Mouse (Mus musculus) lung, embryonic 15.5 days (tissue): ENCODE results near the gene Pard3. TPM values are rescaled to one million over a fixed set of nuclear protein-coding genes. Genes with fewer than 3 reads are reported as not detected.
A peak's percentile ranks its signal among the peaks of the same experiment; 100 is the strongest.

Experiments
- ATAC-seq: fragments of 200-750 bp; cut with Nextera tagmentation; 2 replicates; pipeline ENCODE4 v1.8.0; 2017; ENCODE audit warnings: moderate number of reproducible peaks, borderline replicate concordance; ENCODE audit not compliant: low FRiP score, low TSS enrichment; ENCODE audit errors: extremely low read depth
- H3K27ac ChIP-seq: fragments of 300-500 bp; sonication (generic); 2 replicates; pipeline ENCODE4 v1.5.1; 2015; ENCODE audit warnings: moderate library complexity, mild to moderate bottlenecking, inconsistent platforms
- H3K27me3 ChIP-seq: fragments of 300-500 bp; sonication (generic); 2 replicates; pipeline ENCODE4 v1.6.1; 2015; ENCODE audit warnings: inconsistent platforms
- H3K36me3 ChIP-seq: fragments of 300-500 bp; sonication (generic); 2 replicates; pipeline ENCODE4 v1.6.1; 2015; ENCODE audit warnings: inconsistent platforms
- H3K4me1 ChIP-seq: fragments of 300-500 bp; sonication (generic); 2 replicates; pipeline ENCODE4 v1.6.1; 2015; ENCODE audit warnings: inconsistent platforms
- H3K4me2 ChIP-seq: fragments of 300-500 bp; sonication (generic); 2 replicates; pipeline ENCODE4 v1.6.1; 2015; ENCODE audit warnings: inconsistent platforms, mild to moderate bottlenecking, moderate library complexity
- H3K4me3 ChIP-seq: fragments of 300-500 bp; sonication (generic); 2 replicates; pipeline ENCODE4 v1.5.1; 2015; ENCODE audit warnings: mild to moderate bottlenecking, inconsistent platforms
- H3K9ac ChIP-seq: fragments of 300-500 bp; sonication (generic); 2 replicates; pipeline ENCODE4 v1.6.1; 2015; ENCODE audit warnings: inconsistent platforms
- H3K9me3 ChIP-seq: fragments of 300-500 bp; sonication (generic); 2 replicates; pipeline ENCODE4 v1.6.1; 2016; ENCODE audit warnings: inconsistent platforms
- WGBS: fragments of 180-500 bp; shearing (Covaris S2); methylation state at CpG from one replicate; pipeline ENCODE4 v1.1.7; 2015; 5-methylcytosine and 5-hydroxymethylcytosine counted together
- polyA plus RNA-seq: library from polyadenylated mRNA; unstranded; fragments of >200 nt; fragmentation: Nextera tagmentation; extraction: Ambion mirVana; gene quantifications from 2 replicates; pipeline ENCODE4 v1.2.1, GENCODE M21; 2015

Gene Pard3
- polyA plus RNA-seq, 1 experiment from 2014 or later = 21.9 TPM

DNA sequence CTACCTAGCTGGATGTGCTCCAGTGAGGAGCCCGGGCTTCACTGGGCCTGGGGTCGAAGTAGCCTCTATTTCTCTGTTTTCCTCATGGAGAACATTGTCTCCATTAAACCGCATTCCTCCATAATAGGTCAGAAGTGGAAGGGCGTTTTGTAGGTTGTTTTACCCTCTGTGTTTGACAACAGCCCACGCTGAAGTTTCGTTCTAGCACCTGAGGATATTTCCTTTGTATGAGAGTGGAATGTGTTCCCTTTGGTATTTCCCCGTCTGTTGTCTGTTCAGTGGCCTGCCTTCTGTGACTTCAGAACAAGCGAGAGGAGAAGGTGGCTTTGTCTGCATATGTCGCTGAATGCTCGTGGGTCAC lies 1.4 kb downstream of the Pard3 start:
- no peaks in the 10 kb centered on the region for H3K27me3 ChIP-seq
- peak overlapping the region; percentile 80 for H3K4me2 ChIP-seq
- H3K9me3 ChIP-seq = no peaks in the 10 kb centered on the region
- peak overlapping the region; percentile 95 for H3K9ac ChIP-seq
- H3K4me3 ChIP-seq = peak overlapping the region; percentile 87
- no peak for ATAC-seq
- no peaks in the 10 kb centered on the region for H3K36me3 ChIP-seq
- WGBS = 2% methylated on average over 10 of the region's 10 CpGs
- H3K4me1 ChIP-seq = peaks cover 37% of the 10 kb centered on the region
- H3K27ac ChIP-seq = peak overlapping the region; percentile 98

DNA sequence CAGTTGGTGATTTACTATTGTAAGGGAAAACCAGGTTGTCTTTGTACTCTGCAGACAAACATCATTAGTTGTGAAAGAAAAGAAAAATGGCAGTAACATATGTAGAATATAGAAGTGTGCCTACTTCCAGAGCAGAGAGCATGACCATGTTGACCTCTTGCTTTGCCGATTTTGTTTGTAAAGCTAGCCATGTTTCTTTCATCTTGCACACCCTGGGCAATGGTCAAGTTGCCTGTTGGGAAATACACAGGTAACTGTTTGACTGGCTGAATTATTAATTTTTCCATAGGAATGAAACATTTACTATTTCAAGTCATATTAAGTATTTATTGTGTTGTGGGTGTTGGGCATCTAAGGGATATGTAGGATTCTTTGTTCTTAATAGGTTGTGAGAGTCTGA lies 2.1 kb downstream of the Pard3 start:
- H3K27ac ChIP-seq = no peak overlapping the region
- peak overlapping the region; percentile 87 for H3K4me3 ChIP-seq
- no peaks in the 10 kb centered on the region for H3K36me3 ChIP-seq
- H3K4me2 ChIP-seq = peak overlapping the region; percentile 80
- peaks cover 44% of the 10 kb centered on the region for H3K4me1 ChIP-seq
- H3K27me3 ChIP-seq = no peaks in the 10 kb centered on the region
- WGBS = 38% methylated on average over 1 of the region's 1 CpGs
- no peak overlapping the region for H3K9ac ChIP-seq
- ATAC-seq = no peak
- H3K9me3 ChIP-seq = no peaks in the 10 kb centered on the region

DNA sequence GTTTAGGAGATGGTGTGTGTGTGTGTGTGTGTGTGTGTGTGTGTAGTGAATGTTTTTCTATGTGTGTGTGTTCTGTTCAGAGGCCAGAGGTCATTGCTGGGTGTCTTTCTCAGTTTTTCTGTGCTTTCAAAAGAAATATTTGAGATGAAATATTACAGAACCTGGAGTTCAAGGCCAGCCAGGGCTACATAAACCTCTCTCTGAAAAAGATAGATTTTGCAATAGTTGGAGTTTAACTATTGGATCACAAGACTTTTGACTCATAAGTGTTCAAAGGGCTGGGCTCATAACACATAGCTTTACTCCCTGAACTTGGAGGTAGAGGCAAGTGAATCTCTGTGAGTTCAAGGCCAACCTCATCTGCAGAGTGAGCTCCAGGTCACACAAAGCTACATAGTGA lies 2.8 kb downstream of the Pard3 start:
- ATAC-seq = no peak
- Histone ChIP-seq H3K4me2 (no peak overlapping the region), H3K27ac (no peak overlapping the region), H3K4me3 (no peak overlapping the region), H3K27me3 (no peaks in the 10 kb centered on the region), H3K4me1 (peaks cover 44% of the 10 kb centered on the region), H3K9ac (no peak overlapping the region), H3K9me3 (no peaks in the 10 kb centered on the region), H3K36me3 (no peaks in the 10 kb centered on the region)

GRCm38 (mm10) chr8:127068719-127069118 lies 5.0 kb downstream of the Pard3 start:
- Histone ChIP-seq H3K9me3 (no peaks in the 10 kb centered on the region), H3K36me3 (no peaks in the 10 kb centered on the region), H3K27me3 (no peaks in the 10 kb centered on the region), H3K4me2 (no peak overlapping the region), H3K4me1 (peaks cover 47% of the 10 kb centered on the region), H3K9ac (no peak overlapping the region), H3K27ac (no peak overlapping the region), H3K4me3 (no peak overlapping the region)
- 59% methylated on average over 3 of the region's 3 CpGs for WGBS
- ATAC-seq = no peak

DNA sequence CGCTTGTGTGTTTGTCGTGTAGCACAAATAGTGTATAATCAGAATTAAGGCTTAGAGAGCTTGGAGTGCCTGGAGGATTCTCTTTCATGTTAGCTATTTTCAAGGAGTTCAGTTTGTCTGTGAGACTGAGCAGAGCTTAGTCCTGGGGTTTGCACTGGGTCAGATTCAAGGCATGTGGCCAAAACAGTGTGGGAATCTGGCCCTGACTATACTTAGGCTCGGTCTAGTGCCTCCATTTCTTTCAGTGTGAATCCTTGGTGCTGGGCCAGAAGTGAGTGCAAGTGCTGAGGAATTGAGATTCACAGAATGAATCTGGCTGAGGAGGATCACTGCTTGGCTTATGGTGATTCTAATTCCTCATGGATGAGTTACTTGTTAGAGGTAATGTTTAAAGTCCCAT lies 6.5 kb downstream of the Pard3 start:
- Histone ChIP-seq H3K36me3 (no peaks in the 10 kb centered on the region; the same call in 1 of the 2 replicates), H3K4me1 (peaks cover 47% of the 10 kb centered on the region), H3K9ac (no peak overlapping the region), H3K4me2 (no peak overlapping the region), H3K27ac (no peak overlapping the region), H3K9me3 (no peaks in the 10 kb centered on the region), H3K27me3 (no peaks in the 10 kb centered on the region), H3K4me3 (no peak overlapping the region)
- ATAC-seq = peak; percentile 72; the same call in 1 of the 2 replicates
- WGBS = 51% methylated on average over 3 of the region's 3 CpGs

DNA sequence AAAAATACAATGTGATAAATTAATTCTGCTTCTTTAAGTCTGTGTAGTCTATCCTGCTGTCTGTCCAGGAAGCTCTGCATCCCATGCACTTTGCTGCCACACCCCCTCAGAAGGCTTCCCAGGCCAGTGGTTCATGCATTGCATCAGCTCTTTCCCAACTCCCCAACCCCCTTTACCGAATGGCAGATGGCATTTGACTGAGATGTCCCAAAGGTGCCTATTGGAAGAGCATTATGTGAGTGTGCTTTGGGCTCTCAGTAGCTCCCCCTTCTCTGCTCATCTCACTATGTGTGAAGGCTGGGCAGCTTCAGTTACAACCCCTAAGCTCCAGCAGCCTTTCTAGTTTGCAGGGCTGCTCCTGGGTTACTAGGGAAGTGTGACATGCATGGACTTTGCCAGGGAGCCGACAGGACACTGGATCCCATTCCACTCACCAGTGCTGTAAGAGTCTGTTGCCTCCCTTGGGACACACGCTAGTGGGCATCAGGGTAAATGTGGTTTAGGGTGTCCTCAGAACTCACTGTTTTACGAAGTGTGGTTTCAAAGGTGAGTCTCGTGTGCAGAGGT lies 9.4 kb downstream of the Pard3 start:
- H3K36me3 ChIP-seq = no peaks in the 10 kb centered on the region; the same call in 1 of the 2 replicates
- WGBS = 56% methylated on average over 5 of the region's 5 CpGs
- H3K9ac ChIP-seq = no peak overlapping the region
- no peak overlapping the region for H3K4me2 ChIP-seq
- H3K4me3 ChIP-seq = no peak overlapping the region
- no peaks in the 10 kb centered on the region for H3K9me3 ChIP-seq
- peaks cover 56% of the 10 kb centered on the region for H3K4me1 ChIP-seq
- ATAC-seq = no peak
- no peaks in the 10 kb centered on the region for H3K27me3 ChIP-seq
- no peak overlapping the region for H3K27ac ChIP-seq

DNA sequence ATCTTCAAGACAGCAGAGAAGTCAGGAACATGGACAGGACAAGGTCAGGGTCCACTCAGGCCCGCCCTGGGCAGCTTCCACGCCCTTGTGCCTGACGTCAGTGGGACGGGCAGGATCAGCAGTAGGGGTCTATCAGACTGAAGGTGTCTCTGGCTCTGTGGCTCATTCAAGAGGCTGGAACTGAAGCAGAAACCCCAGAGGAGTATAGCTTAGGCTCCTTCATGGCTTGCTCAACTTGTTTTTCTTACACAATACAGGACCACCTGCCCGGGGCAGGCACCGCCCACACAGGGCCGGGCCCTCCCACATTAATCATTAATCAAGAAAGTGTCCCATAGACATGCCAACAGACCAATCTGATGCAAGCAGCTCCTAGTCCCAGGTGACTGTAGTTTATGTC lies 12.8 kb downstream of the Pard3 start:
- 58% methylated on average over 7 of the region's 7 CpGs for WGBS
- ATAC-seq = peak; percentile 44; the same call in 1 of the 2 replicates
- Histone ChIP-seq H3K36me3 (no peaks in the 10 kb centered on the region; the same call in 1 of the 2 replicates), H3K4me2 (no peak overlapping the region), H3K4me1 (peaks cover 65% of the 10 kb centered on the region), H3K27ac (no peak overlapping the region; the same call in 1 of the 2 replicates), H3K9me3 (no peaks in the 10 kb centered on the region), H3K9ac (no peak overlapping the region), H3K27me3 (no peaks in the 10 kb centered on the region), H3K4me3 (no peak overlapping the region)

DNA sequence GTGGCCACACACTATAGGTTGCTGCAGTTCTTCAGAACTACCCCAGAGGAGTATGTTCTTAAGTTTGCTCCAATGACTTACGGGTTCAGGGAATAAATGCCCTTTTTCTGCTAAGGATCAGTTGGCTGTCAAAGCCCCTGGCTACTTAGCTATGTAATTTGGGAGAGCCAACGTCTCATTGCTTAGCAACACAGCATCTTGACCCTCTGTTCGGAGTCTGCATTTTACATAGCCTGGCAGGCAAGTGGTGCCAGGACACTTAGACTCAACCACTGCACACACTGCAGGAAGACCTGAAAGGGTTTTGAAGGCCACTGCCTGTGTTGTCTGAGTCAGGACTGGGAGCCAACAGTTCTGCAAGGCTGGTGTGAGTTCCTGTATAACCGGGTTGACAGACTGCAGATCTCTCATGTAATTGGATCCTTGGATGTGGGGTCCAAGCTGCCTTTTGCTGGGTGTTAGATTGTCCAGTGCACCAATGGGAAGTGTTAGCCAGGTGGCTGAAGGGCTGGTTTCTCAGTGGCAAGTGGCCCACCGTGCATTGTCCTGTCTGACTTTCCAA lies 15.6 kb downstream of the Pard3 start:
- H3K4me3 ChIP-seq = no peak overlapping the region
- no peaks in the 10 kb centered on the region for H3K27me3 ChIP-seq
- no peak overlapping the region for H3K27ac ChIP-seq
- no peaks in the 10 kb centered on the region; the same call in 1 of the 2 replicates for H3K36me3 ChIP-seq
- WGBS = 45% methylated on average over 5 of the region's 5 CpGs
- H3K4me2 ChIP-seq = no peak overlapping the region
- H3K9ac ChIP-seq = no peak overlapping the region
- H3K4me1 ChIP-seq = peaks cover 68% of the 10 kb centered on the region
- ATAC-seq = no peak
- no peaks in the 10 kb centered on the region for H3K9me3 ChIP-seq

DNA sequence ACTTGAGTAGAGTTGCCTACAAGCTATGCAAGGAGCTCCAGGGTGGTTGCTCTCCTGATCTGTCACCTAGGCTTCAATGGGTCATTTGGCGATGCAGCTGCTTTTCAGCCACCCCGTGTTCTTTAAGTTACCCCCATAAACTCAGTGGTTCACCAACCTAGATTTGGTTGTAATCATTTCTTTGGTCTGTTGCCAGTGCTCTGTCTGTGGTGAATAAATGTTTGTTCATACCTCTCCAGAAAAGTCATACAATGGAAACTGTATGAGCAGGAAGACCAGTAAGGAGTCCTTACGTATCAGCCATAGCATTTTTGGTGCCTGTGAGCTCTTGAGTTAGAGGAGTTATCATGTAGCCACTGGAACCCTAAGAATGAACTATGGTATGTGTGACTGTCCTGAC lies 17.6 kb downstream of the Pard3 start:
- Histone ChIP-seq H3K27ac (0 out of 2 replicates have a peak overlapping the region, but pooled peaks have one; percentile 20), H3K9ac (no peak overlapping the region), H3K27me3 (no peaks in the 10 kb centered on the region), H3K4me1 (peaks cover 65% of the 10 kb centered on the region), H3K4me3 (no peak overlapping the region), H3K9me3 (no peaks in the 10 kb centered on the region), H3K4me2 (no peak overlapping the region), H3K36me3 (no peaks in the 10 kb centered on the region)
- no peak for ATAC-seq
- 56% methylated on average over 3 of the region's 3 CpGs for WGBS

DNA sequence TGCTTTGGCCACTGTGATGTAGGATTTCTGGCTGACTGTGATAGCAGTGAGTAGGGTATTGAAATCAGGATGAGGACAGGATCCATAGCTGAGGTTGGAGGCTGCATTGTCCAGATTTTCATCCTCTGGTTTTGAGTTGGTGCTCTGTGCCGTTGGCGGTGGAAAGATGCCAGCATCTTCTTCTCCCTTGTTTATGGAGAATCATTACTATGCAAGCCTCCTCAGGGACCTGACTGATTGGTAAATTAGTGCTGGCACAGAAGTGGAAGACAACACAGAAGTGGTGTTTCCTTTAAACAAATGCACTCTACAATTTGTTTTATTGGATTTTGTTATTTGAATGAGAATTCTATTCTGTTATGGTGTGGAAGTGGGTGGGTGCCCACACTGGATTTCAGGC lies 18.8 kb downstream of the Pard3 start:
- no peak overlapping the region for H3K4me3 ChIP-seq
- no peaks in the 10 kb centered on the region for H3K9me3 ChIP-seq
- H3K9ac ChIP-seq = no peak overlapping the region
- H3K27ac ChIP-seq = no peak overlapping the region
- H3K36me3 ChIP-seq = no peaks in the 10 kb centered on the region
- ATAC-seq = no peak
- H3K4me2 ChIP-seq = no peak overlapping the region
- H3K4me1 ChIP-seq = peaks cover 61% of the 10 kb centered on the region
- WGBS = 73% methylated on average over 2 of the region's 2 CpGs
- no peaks in the 10 kb centered on the region for H3K27me3 ChIP-seq

- WGBS = 57% methylated on average over 6 of the region's 6 CpGs
Measured at GRCm38 (mm10) chr8:127084565-127084964, 20.9 kb downstream of the Pard3 start.

GRCm38 (mm10) chr8:127087434-127087833 lies 23.7 kb downstream of the Pard3 start:
- Histone ChIP-seq H3K9me3 (no peaks in the 10 kb centered on the region), H3K27ac (peak overlapping the region; percentile 14; the same call in 1 of the 2 replicates), H3K4me1 (peaks cover 43% of the 10 kb centered on the region), H3K4me3 (no peak overlapping the region), H3K4me2 (no peak overlapping the region), H3K27me3 (no peaks in the 10 kb centered on the region), H3K9ac (no peak overlapping the region), H3K36me3 (no peaks in the 10 kb centered on the region)
- 36% methylated on average over 1 of the region's 1 CpGs for WGBS
- ATAC-seq = no peak

More at GRCm38 (mm10) chr8:127084565-127084964, 20.9 kb downstream of the Pard3 start:
- Histone ChIP-seq H3K4me3 (no peak overlapping the region), H3K4me1 (peaks cover 55% of the 10 kb centered on the region), H3K36me3 (no peaks in the 10 kb centered on the region), H3K4me2 (no peak overlapping the region), H3K27me3 (no peaks in the 10 kb centered on the region), H3K27ac (no peak overlapping the region), H3K9ac (no peak overlapping the region), H3K9me3 (no peaks in the 10 kb centered on the region)
- ATAC-seq = no peak
